Mouse (Mus musculus): Measurements from ENCODE around the gene Rnaset2a.
"Not testable (repeated sequence)": the region's sequence is repeated elsewhere in the genome, so short reads cannot be mapped to it uniquely, and the experiment has no call there.

GRCm38 (mm10) chr17:8122974-8123373, 24.9 kb downstream of the Rnaset2a start:
- not testable (repeated sequence) for TF ChIP-seq CTCF (IDR thresholded peaks at IDR 0.05; ENCODE audit: borderline replicate concordance, control insufficient read depth, extremely low read depth, insufficient read depth, low read length, poor library complexity); POLR2A (IDR thresholded peaks at IDR 0.05; ENCODE audit: control insufficient read depth, extremely low read depth, insufficient read depth, low read length, poor library complexity)
